Mouse (Mus musculus): ENCODE measurements at regions not wholly inside any gene's neighbourhood (a gene's known extent, or its start where the extent isn't known, plus 50 kb on each side); places are given as distances from the start of the nearest gene placed in this dataset.

DNA sequence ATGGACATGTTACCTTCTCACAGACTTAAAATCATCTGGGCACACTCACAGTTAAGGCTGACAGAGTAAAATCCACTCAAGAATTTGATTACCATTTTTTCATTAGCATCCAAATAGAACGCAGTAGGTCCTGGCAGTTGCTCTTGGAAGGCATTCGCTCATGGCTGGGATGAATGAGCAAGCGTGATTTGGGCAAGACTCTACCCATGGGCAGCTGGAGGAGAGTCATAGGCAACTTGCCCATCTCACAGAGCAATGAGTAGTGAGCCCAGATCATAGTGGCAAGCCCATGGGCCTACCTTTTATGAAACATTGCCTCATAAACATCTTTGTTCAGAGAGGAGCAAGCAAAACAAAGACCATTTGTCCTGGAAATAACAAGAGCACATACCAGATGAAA is 345.9 kb upstream of the Sash1 start:
- no peak for TF ChIP-seq CTCF (IDR thresholded peaks at IDR 0.05; ENCODE audit: low read depth)
- no peak for TF ChIP-seq EP300 (IDR thresholded peaks at IDR 0.05; ENCODE audit: low read depth)

Measured in liver, postnatal 0 days (tissue).